Mouse (Mus musculus) testis, postnatal 14 days (tissue): ENCODE results near the gene AB124611.
A peak's percentile ranks its signal among the peaks of the same experiment; 100 is the strongest.
"Not testable (repeated sequence)": the region's sequence is repeated elsewhere in the genome, so short reads cannot be mapped to it uniquely, and the experiment has no call there.

ENCODE experiments used
- DNase-seq: peaks from one replicate; pipeline ENCODE4 v3.0.0; 2021; ENCODE audit warnings: low spot score

AB124611 gene

GRCm38 (mm10) chr9:21525142-21525936 is 637 bp upstream of the AB124611 start:
- DNase-seq: peak; percentile 78

GRCm38 (mm10) chr9:21526634-21526944 is 613 bp downstream of the AB124611 start:
- DNase-seq: no peak

- DNase-seq: no peak
Measured at GRCm38 (mm10) chr9:21527100-21527801, 1.3 kb downstream of the AB124611 start.

GRCm38 (mm10) chr9:21527917-21528324 is 1.9 kb downstream of the AB124611 start:
- DNase-seq: no peak

- DNase-seq: no peak
Measured at GRCm38 (mm10) chr9:21536501-21536900, 10.5 kb downstream of the AB124611 start.

GRCm38 (mm10) chr9:21537009-21537408 is 11.0 kb downstream of the AB124611 start:
- DNase-seq: no peak

- DNase-seq: no peak
Measured at GRCm38 (mm10) chr9:21539981-21540753, 14.2 kb downstream of the AB124611 start.

GRCm38 (mm10) chr9:21542001-21542400 is 16.0 kb downstream of the AB124611 start:
- DNase-seq: not testable (repeated sequence)

- DNase-seq: no peak
Measured at GRCm38 (mm10) chr9:21545351-21545915, 19.5 kb downstream of the AB124611 start.

- peak; percentile 99 for DNase-seq
Measured at GRCm38 (mm10) chr9:21545916-21546788, 20.2 kb downstream of the AB124611 start.

- DNase-seq: no peak
Measured at GRCm38 (mm10) chr9:21546789-21547074, 20.8 kb downstream of the AB124611 start, which contains the start of gene Carm1. TSS of gene Carm1 (plus strand) at chr9:21546894.

GRCm38 (mm10) chr9:21547075-21547941 is 21.3 kb downstream of the AB124611 start:
- peak; percentile 80 for DNase-seq

- DNase-seq: no peak
Measured at GRCm38 (mm10) chr9:21551049-21551448, 25.1 kb downstream of the AB124611 start.

- no peak for DNase-seq
Measured at GRCm38 (mm10) chr9:21553607-21554273, 27.8 kb downstream of the AB124611 start.

GRCm38 (mm10) chr9:21555198-21555742 is 29.3 kb downstream of the AB124611 start:
- DNase-seq: no peak

- no peak for DNase-seq
Measured at GRCm38 (mm10) chr9:21556996-21557395, 31.0 kb downstream of the AB124611 start.

- no peak for DNase-seq
Measured at GRCm38 (mm10) chr9:21557556-21557955, 31.6 kb downstream of the AB124611 start.

- DNase-seq: no peak
Measured at GRCm38 (mm10) chr9:21558366-21558765, 32.4 kb downstream of the AB124611 start.

GRCm38 (mm10) chr9:21559151-21559550 is 33.2 kb downstream of the AB124611 start:
- DNase-seq: no peak

GRCm38 (mm10) chr9:21564420-21564819 is 38.4 kb downstream of the AB124611 start:
- no peak for DNase-seq
